Mouse (Mus musculus) liver, postnatal 0 days (tissue): ENCODE results near the gene AU022751.

ENCODE experiments used
- CTCF ChIP-seq: sonication (generic); IDR thresholded peaks from 2 replicates; pipeline ENCODE4 v1.5.1; 2016; ENCODE audit warnings: antibody characterized with exemption, low read depth
- EP300 ChIP-seq: IDR thresholded peaks from 2 replicates; pipeline ENCODE4 v1.6.1; 2016; ENCODE audit warnings: antibody characterized with exemption, low read depth, mild to moderate bottlenecking

GRCm38 (mm10) chrX:6091996-6092757 is 9.0 kb upstream of the AU022751 start:
- TF ChIP-seq CTCF (no peak), EP300 (no peak)
